Mouse (Mus musculus) lung, postnatal 0 days (tissue): ENCODE data around the gene Taf8.

Source experiments
- CTCF ChIP-seq: IDR thresholded peaks from 2 replicates; pipeline ENCODE4 v1.5.1; 2016; ENCODE audit warnings: antibody characterized with exemption, mild to moderate bottlenecking
- EP300 ChIP-seq: IDR thresholded peaks from 2 replicates; pipeline ENCODE4 v1.6.1; 2016; ENCODE audit warnings: antibody characterized with exemption, mild to moderate bottlenecking, control low read depth

- no peak for TF ChIP-seq CTCF
- TF ChIP-seq EP300, result no peak
Measured at GRCm38 (mm10) chr17:47465016-47465415, 37.1 kb downstream of the Taf8 start.
